Mouse (Mus musculus): Measurements from ENCODE around the gene Slc7a8.
"Not testable (repeated sequence)": the region's sequence is repeated elsewhere in the genome, so short reads cannot be mapped to it uniquely, and the experiment has no call there.

The Slc7a8 gene

GRCm38 (mm10) chr14:54780836-54781609 is 723 bp downstream of the Slc7a8 start:
- peak; percentile 27 for DNase-seq (ENCODE audit: low read depth, low spot score)

- no peak for DNase-seq (ENCODE audit: low read depth, low spot score)
Observed at GRCm38 (mm10) chr14:54780084-54780483, 1.7 kb downstream of the Slc7a8 start.

- no peak for DNase-seq (ENCODE audit: low read depth, low spot score)
Observed at GRCm38 (mm10) chr14:54777893-54778292, 3.9 kb downstream of the Slc7a8 start.

GRCm38 (mm10) chr14:54776768-54777167 is 5.0 kb downstream of the Slc7a8 start:
- DNase-seq (ENCODE audit: low read depth, low spot score) = no peak

GRCm38 (mm10) chr14:54775534-54776041 is 6.2 kb downstream of the Slc7a8 start:
- no peak for DNase-seq (ENCODE audit: low read depth, low spot score)

- DNase-seq (ENCODE audit: low read depth, low spot score) = no peak
Observed at GRCm38 (mm10) chr14:54772333-54772856, 9.4 kb downstream of the Slc7a8 start.

- no peak for DNase-seq (ENCODE audit: low read depth, low spot score)
Observed at GRCm38 (mm10) chr14:54770373-54770772, 11.4 kb downstream of the Slc7a8 start.

GRCm38 (mm10) chr14:54769068-54769425 is 12.7 kb downstream of the Slc7a8 start:
- no peak for DNase-seq (ENCODE audit: low read depth, low spot score)

GRCm38 (mm10) chr14:54768314-54769067 is 13.3 kb downstream of the Slc7a8 start:
- DNase-seq (ENCODE audit: low read depth, low spot score) = no peak

- not testable (repeated sequence) for DNase-seq (ENCODE audit: low read depth, low spot score)
Observed at GRCm38 (mm10) chr14:54766937-54767336, 14.8 kb downstream of the Slc7a8 start.

- DNase-seq (ENCODE audit: low read depth, low spot score) = no peak
Observed at GRCm38 (mm10) chr14:54756382-54756781, 25.4 kb downstream of the Slc7a8 start.

GRCm38 (mm10) chr14:54754602-54755018 is 27.1 kb downstream of the Slc7a8 start:
- no peak for DNase-seq (ENCODE audit: low read depth, low spot score)

- DNase-seq (ENCODE audit: low read depth, low spot score) = no peak
Observed at GRCm38 (mm10) chr14:54753986-54754601, 27.7 kb downstream of the Slc7a8 start.

- no peak for DNase-seq (ENCODE audit: low read depth, low spot score)
Observed at GRCm38 (mm10) chr14:54752938-54753337, 28.8 kb downstream of the Slc7a8 start.

GRCm38 (mm10) chr14:54751768-54752167 is 30.0 kb downstream of the Slc7a8 start:
- DNase-seq (ENCODE audit: low read depth, low spot score) = no peak

GRCm38 (mm10) chr14:54749238-54749637 is 32.5 kb downstream of the Slc7a8 start:
- DNase-seq (ENCODE audit: low read depth, low spot score) = no peak

- no peak for DNase-seq (ENCODE audit: low read depth, low spot score)
Observed at GRCm38 (mm10) chr14:54747942-54748917, 33.5 kb downstream of the Slc7a8 start.

GRCm38 (mm10) chr14:54746038-54746437 is 35.7 kb downstream of the Slc7a8 start:
- DNase-seq (ENCODE audit: low read depth, low spot score) = no peak

GRCm38 (mm10) chr14:54744473-54744872 is 37.3 kb downstream of the Slc7a8 start:
- no peak for DNase-seq (ENCODE audit: low read depth, low spot score)

GRCm38 (mm10) chr14:54742375-54742774 is 39.4 kb downstream of the Slc7a8 start:
- DNase-seq (ENCODE audit: low read depth, low spot score) = no peak

GRCm38 (mm10) chr14:54741721-54742120 is 40.0 kb downstream of the Slc7a8 start:
- no peak for DNase-seq (ENCODE audit: low read depth, low spot score)
